ENCODE assay signal across 8 mouse cellular contexts in the genomic region with DNA sequence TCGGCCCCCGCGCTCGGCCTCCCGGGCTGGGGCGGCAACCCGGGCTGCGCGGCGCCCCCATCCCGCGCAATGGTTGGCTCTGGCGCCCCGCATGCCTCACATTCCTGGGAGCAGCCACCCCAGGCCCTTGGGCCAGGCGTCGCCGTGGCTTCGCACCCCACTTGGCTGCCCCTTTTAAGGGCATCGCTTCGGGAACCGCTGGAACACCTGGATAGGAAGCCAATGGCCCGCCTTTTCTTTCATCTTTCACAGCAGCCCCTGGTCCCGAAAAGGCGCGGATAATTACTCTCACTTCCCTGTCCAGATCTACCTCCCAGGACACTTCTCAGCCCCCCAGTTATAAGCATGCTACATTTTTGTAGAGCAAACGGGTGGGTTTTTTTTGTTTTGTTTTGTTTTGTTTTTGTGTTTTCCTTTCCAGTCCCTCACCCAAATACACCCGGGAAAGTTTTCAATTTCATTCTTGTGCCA.
A peak's percentile ranks its signal among the peaks of the same experiment; 100 is the strongest.
DNase-seq lines count a peak whose midpoint lies in the region; ATAC-seq and TF ChIP-seq lines count a peak whose summit lies in the region.

No protein-coding gene starts in this region.

- TF ChIP-seq CTCF in bone marrow, adult 2 months (IDR thresholded peaks at IDR 0.05; ENCODE audit: control insufficient read depth, insufficient read depth, low read length) = no peak

- H3K36me3 ChIP-seq in midbrain, embryonic 10.5 days = no peaks in the 10 kb centered on the region

- DNase-seq in left cerebral cortex, postnatal 4 days = peak; percentile 11
- no peak for DNase-seq in left cerebral cortex, postnatal 36 days (ENCODE audit: low spot score in 2 of 2)
- DNase-seq in midbrain, embryonic 10.5 days (ENCODE audit: low spot score) = peak; percentile 56
- no peak for DNase-seq in T-cell, adult 2 months (ENCODE audit: low spot score)
- DNase-seq in gastrocnemius, adult 18-20 months (ENCODE audit: low spot score) = no peak

- 4% methylated on average over 27 of the region's 27 CpGs for WGBS in bone marrow, adult 2 months
- WGBS in midbrain, embryonic 10.5 days = 2% methylated on average over 24 of the region's 27 CpGs

- no peak for TF ChIP-seq POLR2A in bone marrow, adult 2 months (IDR thresholded peaks at IDR 0.05; ENCODE audit: borderline replicate concordance, control insufficient read depth, low read depth, low read length)

- peak overlapping the region; percentile 64 for H3K4me3 ChIP-seq in bone marrow, adult 2 months (replicated peaks; ENCODE audit: control insufficient read depth, low read depth, low read length)
- H3K4me3 ChIP-seq in midbrain, embryonic 10.5 days = peak overlapping the region; percentile 93

- peaks cover 71% of the 10 kb centered on the region for H3K27me3 ChIP-seq in midbrain, embryonic 10.5 days (ENCODE audit: low read depth, poor library complexity, severe bottlenecking)

- ATAC-seq in granulocyte monocyte progenitor cell, adult 5-6 weeks (replicated peaks; ENCODE audit: poor library complexity, severe bottlenecking) = 0 out of 2 replicates have a peak, but pooled peaks have one; percentile 0
- no peak for ATAC-seq in monocyte, adult 5-6 weeks (replicated peaks; ENCODE audit: insufficient number of reproducible peaks, low FRiP score, low TSS enrichment, poor library complexity, severe bottlenecking)

- intact Hi-C loops in left cerebral cortex, postnatal 4 days (cut with DNase I) = no loop called here
- intact Hi-C loops in left cerebral cortex, postnatal 36 days (cut with DNase I) = no loop called here

- peak overlapping the region; percentile 99 for H3K27ac ChIP-seq in bone marrow, adult 2 months (ENCODE audit: control insufficient read depth, insufficient read depth, low read depth, low read length, poor library complexity)
- peak overlapping the region; percentile 93 for H3K27ac ChIP-seq in midbrain, embryonic 10.5 days (replicated peaks)

- 0 out of 2 replicates have a peak, but pooled peaks cover 3% of the 10 kb centered on the region for H3K9me3 ChIP-seq in midbrain, embryonic 10.5 days (replicated peaks)

- peaks cover 8% of the 10 kb centered on the region for H3K4me1 ChIP-seq in bone marrow, adult 2 months (ENCODE audit: control insufficient read depth, insufficient read depth, low read length)
- H3K4me1 ChIP-seq in midbrain, embryonic 10.5 days = peaks cover 51% of the 10 kb centered on the region

Comparison
In these comparisons a context has a peak if more than half of its experiments do, and no peak if none do; other contexts are left out.
1. DNase-seq: peak in left cerebral cortex, postnatal 4 days (single experiment) and midbrain, embryonic 10.5 days (single experiment); none in left cerebral cortex, postnatal 36 days (0 of 2), T-cell, adult 2 months (single experiment) and gastrocnemius, adult 18-20 months (single experiment).